Mouse (Mus musculus) midbrain, embryonic 10.5 days (tissue): ENCODE measurements around the gene Bex6. TPM values are rescaled to one million over a fixed set of nuclear protein-coding genes. Genes with fewer than 3 reads are reported as not detected.
"Not testable (repeated sequence)": the region's sequence is repeated elsewhere in the genome, so short reads cannot be mapped to it uniquely, and the experiment has no call there.

Experiments
- DNase-seq: peaks from one replicate; pipeline ENCODE4 v3.0.0-alpha.2; 2017; ENCODE audit warnings: low spot score
- H3K27ac ChIP-seq: fragments of 300-500 bp; sonication (generic); replicated peaks from 2 replicates; pipeline ENCODE4 v1.5.1; 2016; ENCODE audit warnings: mild to moderate bottlenecking
- H3K27me3 ChIP-seq: fragments of 300-500 bp; sonication (generic); 2 replicates; pipeline ENCODE4 v1.6.1; 2016; ENCODE audit warnings: low read depth, mild to moderate bottlenecking; ENCODE audit not compliant: poor library complexity, severe bottlenecking
- H3K36me3 ChIP-seq: fragments of 300-500 bp; sonication (generic); 2 replicates; pipeline ENCODE4 v1.6.1; 2016; ENCODE audit warnings: mild to moderate bottlenecking, moderate library complexity
- H3K4me1 ChIP-seq: fragments of 300-500 bp; sonication (generic); 2 replicates; pipeline ENCODE4 v1.6.1; 2016
- H3K4me3 ChIP-seq: fragments of 300-500 bp; sonication (generic); 2 replicates; pipeline ENCODE4 v1.5.1; 2016; ENCODE audit warnings: mild to moderate bottlenecking, moderate library complexity
- H3K9me3 ChIP-seq: fragments of 300-500 bp; sonication (generic); replicated peaks from 2 replicates; pipeline ENCODE4 v1.6.1; 2016; ENCODE audit warnings: mild to moderate bottlenecking
- WGBS: fragments of 180-500 bp; shearing (Covaris S2); methylation state at CpG from one replicate; pipeline ENCODE4 v1.1.7; 2016; 5-methylcytosine and 5-hydroxymethylcytosine counted together
- polyA plus RNA-seq: library from polyadenylated mRNA; unstranded; fragments of >200 nt; fragmentation: Nextera tagmentation; extraction: Ambion mirVana; gene quantifications from 2 replicates; pipeline ENCODE4 v1.2.1, GENCODE M21; 2016

Gene Bex6
- polyA plus RNA-seq, 1 experiment from 2014 or later: not detected

DNA sequence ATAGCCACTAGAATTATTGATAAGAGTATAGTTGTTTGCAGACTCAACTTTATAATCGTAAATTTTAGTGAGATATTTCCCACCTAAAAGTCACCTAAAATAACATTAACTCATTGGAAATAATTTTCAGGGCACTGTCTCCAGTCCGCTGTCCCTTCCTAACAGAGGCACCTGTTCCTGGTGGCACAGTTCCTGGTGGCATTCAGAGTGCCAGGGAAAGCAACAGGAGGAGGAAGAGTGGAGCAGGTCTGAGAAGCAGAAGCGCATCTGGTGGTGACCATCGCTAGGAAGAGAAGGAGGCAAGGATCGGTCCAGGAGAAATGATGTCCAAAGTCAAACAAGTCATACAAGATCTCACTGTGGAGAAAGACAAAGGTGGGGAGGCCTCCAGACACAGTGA is 6.4 kb downstream of the Bex6 start:
- no peak overlapping the region for H3K4me3 ChIP-seq
- no peak overlapping the region for H3K27ac ChIP-seq
- H3K4me1 ChIP-seq: no peaks in the 10 kb centered on the region
- no peaks in the 10 kb centered on the region for H3K9me3 ChIP-seq
- DNase-seq: no peak
- H3K36me3 ChIP-seq: no peaks in the 10 kb centered on the region
- WGBS: 95% methylated on average over 5 of the region's 5 CpGs
- H3K27me3 ChIP-seq: no peaks in the 10 kb centered on the region

- H3K4me1 ChIP-seq: no peaks in the 10 kb centered on the region
- 83% methylated on average over 6 of the region's 6 CpGs for WGBS
- H3K27ac ChIP-seq: no peak overlapping the region
- H3K27me3 ChIP-seq: no peaks in the 10 kb centered on the region
- no peaks in the 10 kb centered on the region for H3K36me3 ChIP-seq
- H3K4me3 ChIP-seq: no peak overlapping the region
- DNase-seq: no peak
- no peaks in the 10 kb centered on the region for H3K9me3 ChIP-seq
Observed at GRCm38 (mm10) chr16:32189109-32189508, 9.5 kb downstream of the Bex6 start.

DNA sequence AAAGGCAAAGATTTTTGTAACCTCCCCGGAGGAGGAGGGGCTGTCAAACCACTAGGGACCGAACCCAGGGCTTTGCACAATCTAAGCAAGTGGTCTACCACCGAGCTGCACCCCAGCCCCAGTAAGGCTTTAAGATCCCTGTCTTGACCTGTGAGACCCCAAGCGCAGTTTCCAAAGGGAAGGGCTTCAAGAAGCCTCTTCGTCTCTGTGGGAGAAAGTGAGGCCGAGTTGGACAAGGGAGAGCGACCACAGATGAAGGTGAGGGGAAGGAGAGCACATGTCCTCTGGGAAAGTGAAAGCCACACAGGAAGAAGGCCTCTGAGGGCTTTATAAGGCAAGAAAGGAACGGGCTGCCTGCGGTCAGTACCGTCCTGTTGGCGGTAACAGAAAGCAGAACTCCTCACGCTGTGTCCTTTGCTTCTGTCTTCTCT is 10.4 kb downstream of the Bex6 start:
- Histone ChIP-seq H3K9me3 (no peaks in the 10 kb centered on the region), H3K4me1 (no peaks in the 10 kb centered on the region), H3K27ac (0 out of 2 replicates have a peak overlapping the region, but pooled peaks have one; percentile 6), H3K36me3 (no peaks in the 10 kb centered on the region), H3K27me3 (no peaks in the 10 kb centered on the region), H3K4me3 (no peak overlapping the region)
- 58% methylated on average over 12 of the region's 12 CpGs for WGBS
- no peak for DNase-seq

- Histone ChIP-seq H3K36me3 (no peaks in the 10 kb centered on the region), H3K27me3 (no peaks in the 10 kb centered on the region), H3K27ac (peak overlapping the region; percentile 55; the same call in 1 of the 2 replicates), H3K9me3 (peaks cover 4% of the 10 kb centered on the region; the same call in 1 of the 2 replicates), H3K4me3 (0 out of 2 replicates have a peak overlapping the region, but pooled peaks have one; percentile 2), H3K4me1 (peaks cover 7% of the 10 kb centered on the region)
- 73% methylated on average over 21 of the region's 21 CpGs for WGBS
- no peak for DNase-seq
Observed at GRCm38 (mm10) chr16:32200256-32201003, 20.8 kb downstream of the Bex6 start.

- DNase-seq: no peak
- Histone ChIP-seq H3K36me3 (no peaks in the 10 kb centered on the region), H3K9me3 (peaks cover 4% of the 10 kb centered on the region; the same call in 1 of the 2 replicates), H3K27me3 (no peaks in the 10 kb centered on the region), H3K27ac (peak overlapping the region; percentile 55; the same call in 1 of the 2 replicates), H3K4me3 (no peak overlapping the region), H3K4me1 (peaks cover 7% of the 10 kb centered on the region)
- WGBS: 74% methylated on average over 9 of the region's 9 CpGs
Observed at GRCm38 (mm10) chr16:32201004-32201325, 21.3 kb downstream of the Bex6 start.

- 77% methylated on average over 6 of the region's 6 CpGs for WGBS
- H3K9me3 ChIP-seq: peaks cover 4% of the 10 kb centered on the region; the same call in 1 of the 2 replicates
- H3K4me3 ChIP-seq: no peak overlapping the region
- H3K27ac ChIP-seq: no peak overlapping the region
- no peaks in the 10 kb centered on the region for H3K27me3 ChIP-seq
- no peaks in the 10 kb centered on the region for H3K36me3 ChIP-seq
- no peak for DNase-seq
- peaks cover 7% of the 10 kb centered on the region for H3K4me1 ChIP-seq
Observed at GRCm38 (mm10) chr16:32202681-32203080, 23.1 kb downstream of the Bex6 start.

- peaks cover 19% of the 10 kb centered on the region for H3K9me3 ChIP-seq
- 65% methylated on average over 3 of the region's 3 CpGs for WGBS
- no peaks in the 10 kb centered on the region for H3K27me3 ChIP-seq
- H3K27ac ChIP-seq: no peak overlapping the region
- no peak overlapping the region for H3K4me3 ChIP-seq
- H3K36me3 ChIP-seq: no peaks in the 10 kb centered on the region
- no peak for DNase-seq
- peaks cover 7% of the 10 kb centered on the region for H3K4me1 ChIP-seq
Observed at GRCm38 (mm10) chr16:32204902-32205301, 25.3 kb downstream of the Bex6 start.

DNA sequence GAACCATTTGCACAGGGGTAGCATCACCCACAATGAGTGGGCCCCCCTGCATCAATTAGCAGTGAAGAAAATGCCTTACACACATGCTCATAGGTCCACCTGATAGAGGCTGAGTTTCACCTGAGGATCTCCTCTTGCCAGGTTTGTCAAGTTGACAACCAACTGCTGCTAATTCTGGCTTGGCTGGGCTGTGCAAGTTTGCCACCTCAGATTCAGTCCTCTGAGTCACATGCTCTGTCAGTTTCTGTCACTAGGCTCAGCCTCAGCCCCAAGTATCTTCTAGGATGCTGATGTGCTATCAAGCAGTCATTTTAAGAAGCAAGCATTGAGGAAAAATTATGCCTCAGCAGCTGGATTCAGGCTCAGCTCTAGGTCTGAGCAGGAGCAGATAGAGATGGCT is 34.5 kb downstream of the Bex6 start:
- DNase-seq: no peak
- Histone ChIP-seq H3K27me3 (no peaks in the 10 kb centered on the region), H3K27ac (no peak overlapping the region), H3K36me3 (no peaks in the 10 kb centered on the region), H3K4me3 (no peak overlapping the region), H3K9me3 (peaks cover 15% of the 10 kb centered on the region), H3K4me1 (no peaks in the 10 kb centered on the region)

- H3K4me3 ChIP-seq: no peak overlapping the region
- peaks cover 7% of the 10 kb centered on the region for H3K9me3 ChIP-seq
- no peaks in the 10 kb centered on the region for H3K36me3 ChIP-seq
- H3K27me3 ChIP-seq: no peaks in the 10 kb centered on the region
- no peaks in the 10 kb centered on the region for H3K4me1 ChIP-seq
- no peak overlapping the region for H3K27ac ChIP-seq
- DNase-seq: no peak
- WGBS: 82% methylated on average over 17 of the region's 17 CpGs
Observed at GRCm38 (mm10) chr16:32214804-32215576, 35.4 kb downstream of the Bex6 start.

GRCm38 (mm10) chr16:32221803-32222202 is 42.2 kb downstream of the Bex6 start:
- no peaks in the 10 kb centered on the region for H3K36me3 ChIP-seq
- 79% methylated on average over 4 of the region's 4 CpGs for WGBS
- no peak overlapping the region for H3K27ac ChIP-seq
- no peak for DNase-seq
- H3K9me3 ChIP-seq: no peaks in the 10 kb centered on the region
- H3K4me1 ChIP-seq: no peaks in the 10 kb centered on the region
- H3K27me3 ChIP-seq: no peaks in the 10 kb centered on the region
- no peak overlapping the region for H3K4me3 ChIP-seq

- Histone ChIP-seq H3K36me3 (no peaks in the 10 kb centered on the region), H3K4me3 (no peak overlapping the region), H3K27ac (no peak overlapping the region), H3K27me3 (no peaks in the 10 kb centered on the region), H3K9me3 (no peaks in the 10 kb centered on the region), H3K4me1 (no peaks in the 10 kb centered on the region)
- DNase-seq: no peak
Observed at GRCm38 (mm10) chr16:32222399-32222798, 42.8 kb downstream of the Bex6 start.

- H3K36me3 ChIP-seq: peaks cover 64% of the 10 kb centered on the region
- not testable (repeated sequence) for H3K27me3 ChIP-seq, H3K27ac ChIP-seq, H3K4me3 ChIP-seq, DNase-seq, H3K4me1 ChIP-seq, H3K9me3 ChIP-seq
- 92% methylated on average over 3 of the region's 3 CpGs for WGBS
Observed at GRCm38 (mm10) chr16:32232050-32232449, 52.4 kb downstream of the Bex6 start.
